Mouse (Mus musculus): ENCODE measurements around the gene Svs6. TPM values are rescaled to one million over a fixed set of nuclear protein-coding genes. Genes with fewer than 3 reads are reported as not detected.

Svs6 gene
- polyA plus RNA-seq, 1 experiment, result not detected

DNA sequence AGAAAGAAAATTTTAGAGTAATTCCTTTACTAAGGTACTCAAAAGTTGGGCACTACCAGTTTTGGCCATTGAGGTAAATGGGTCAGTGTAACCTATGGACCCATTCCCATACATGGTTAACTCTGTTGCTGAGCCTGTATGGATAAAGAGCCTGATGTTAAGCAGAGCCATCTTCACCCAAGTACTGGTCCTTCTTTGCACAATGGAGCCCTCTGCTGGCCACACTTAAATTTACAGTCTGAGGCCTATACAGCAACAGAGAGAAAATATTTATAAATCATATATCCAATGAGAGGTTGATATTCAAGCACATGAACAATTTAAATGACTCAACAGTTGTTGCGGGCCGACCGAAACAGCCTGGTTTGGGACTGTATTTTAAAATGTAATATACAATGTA lies 32.4 kb downstream of the Svs6 start:
- no peaks in the 10 kb centered on the region for H3K79me3 ChIP-seq (ENCODE audit: low read depth)
- no peaks in the 10 kb centered on the region for H3K79me2 ChIP-seq (ENCODE audit: control insufficient read depth, insufficient read depth)
- no peak overlapping the region for H3K4me3 ChIP-seq (ENCODE audit: insufficient read depth, poor library complexity, severe bottlenecking)
- no peaks in the 10 kb centered on the region for H3K36me3 ChIP-seq (ENCODE audit: control insufficient read depth, insufficient read depth)
- no peak overlapping the region for H3ac ChIP-seq (ENCODE audit: control insufficient read depth, insufficient read length, low read depth)
- TF ChIP-seq USF1 (IDR thresholded peaks at IDR 0.05; ENCODE audit: low read depth), result no peak
- TF ChIP-seq MAX (IDR thresholded peaks at IDR 0.05), result no peak
- no peak for TF ChIP-seq CEBPB (IDR thresholded peaks at IDR 0.05; ENCODE audit: low read depth)
- TF ChIP-seq MYOG (IDR thresholded peaks at IDR 0.05; ENCODE audit: control insufficient read depth, extremely low read depth, insufficient read length), result no peak
- TF ChIP-seq FOSL1 (IDR thresholded peaks at IDR 0.05; ENCODE audit: insufficient read depth, low read length, poor library complexity, severe bottlenecking), result no peak
- TF ChIP-seq MYOD1 (IDR thresholded peaks at IDR 0.05; ENCODE audit: control insufficient read depth, insufficient read length, low read depth), result no peak
- no peak for TF ChIP-seq CTCF (IDR thresholded peaks at IDR 0.05; ENCODE audit: control insufficient read depth, insufficient read depth, insufficient read length)
- no peaks in the 10 kb centered on the region for H3K27me3 ChIP-seq (ENCODE audit: control insufficient read depth, insufficient read depth, insufficient read length)

- no peaks in the 10 kb centered on the region for H3K79me2 ChIP-seq (ENCODE audit: control insufficient read depth, insufficient read depth)
- H3ac ChIP-seq (ENCODE audit: control insufficient read depth, insufficient read length, low read depth), result no peak overlapping the region
- no peak for TF ChIP-seq MYOG (IDR thresholded peaks at IDR 0.05; ENCODE audit: control insufficient read depth, extremely low read depth, insufficient read length)
- no peak for TF ChIP-seq FOSL1 (IDR thresholded peaks at IDR 0.05; ENCODE audit: insufficient read depth, low read length, poor library complexity, severe bottlenecking)
- TF ChIP-seq MAX (IDR thresholded peaks at IDR 0.05), result no peak
- no peak for TF ChIP-seq USF1 (IDR thresholded peaks at IDR 0.05; ENCODE audit: low read depth)
- no peak for TF ChIP-seq CEBPB (IDR thresholded peaks at IDR 0.05; ENCODE audit: low read depth)
- TF ChIP-seq MYOD1 (IDR thresholded peaks at IDR 0.05; ENCODE audit: control insufficient read depth, insufficient read length, low read depth), result no peak
- no peak for TF ChIP-seq CTCF (IDR thresholded peaks at IDR 0.05; ENCODE audit: control insufficient read depth, insufficient read depth, insufficient read length)
- H3K27me3 ChIP-seq (ENCODE audit: control insufficient read depth, insufficient read depth, insufficient read length), result no peaks in the 10 kb centered on the region
- no peaks in the 10 kb centered on the region for H3K36me3 ChIP-seq (ENCODE audit: control insufficient read depth, insufficient read depth)
- H3K79me3 ChIP-seq (ENCODE audit: low read depth), result no peaks in the 10 kb centered on the region
- no peak overlapping the region for H3K4me3 ChIP-seq (ENCODE audit: insufficient read depth, poor library complexity, severe bottlenecking)
Measured at GRCm38 (mm10) chr2:164352697-164353096, 36.1 kb downstream of the Svs6 start.

GRCm38 (mm10) chr2:164353356-164353755 lies 36.8 kb downstream of the Svs6 start:
- TF ChIP-seq MAX (IDR thresholded peaks at IDR 0.05) (no peak), USF1 (IDR thresholded peaks at IDR 0.05; ENCODE audit: low read depth) (no peak)
- no peak overlapping the region for H3ac ChIP-seq (ENCODE audit: control insufficient read depth, insufficient read length, low read depth)
- no peak overlapping the region for H3K4me3 ChIP-seq (ENCODE audit: insufficient read depth, poor library complexity, severe bottlenecking)
- H3K79me2 ChIP-seq (ENCODE audit: control insufficient read depth, insufficient read depth), result no peaks in the 10 kb centered on the region
- no peaks in the 10 kb centered on the region for H3K36me3 ChIP-seq (ENCODE audit: control insufficient read depth, insufficient read depth)
- H3K79me3 ChIP-seq (ENCODE audit: low read depth), result no peaks in the 10 kb centered on the region
- H3K27me3 ChIP-seq (ENCODE audit: control insufficient read depth, insufficient read depth, insufficient read length), result no peaks in the 10 kb centered on the region

DNA sequence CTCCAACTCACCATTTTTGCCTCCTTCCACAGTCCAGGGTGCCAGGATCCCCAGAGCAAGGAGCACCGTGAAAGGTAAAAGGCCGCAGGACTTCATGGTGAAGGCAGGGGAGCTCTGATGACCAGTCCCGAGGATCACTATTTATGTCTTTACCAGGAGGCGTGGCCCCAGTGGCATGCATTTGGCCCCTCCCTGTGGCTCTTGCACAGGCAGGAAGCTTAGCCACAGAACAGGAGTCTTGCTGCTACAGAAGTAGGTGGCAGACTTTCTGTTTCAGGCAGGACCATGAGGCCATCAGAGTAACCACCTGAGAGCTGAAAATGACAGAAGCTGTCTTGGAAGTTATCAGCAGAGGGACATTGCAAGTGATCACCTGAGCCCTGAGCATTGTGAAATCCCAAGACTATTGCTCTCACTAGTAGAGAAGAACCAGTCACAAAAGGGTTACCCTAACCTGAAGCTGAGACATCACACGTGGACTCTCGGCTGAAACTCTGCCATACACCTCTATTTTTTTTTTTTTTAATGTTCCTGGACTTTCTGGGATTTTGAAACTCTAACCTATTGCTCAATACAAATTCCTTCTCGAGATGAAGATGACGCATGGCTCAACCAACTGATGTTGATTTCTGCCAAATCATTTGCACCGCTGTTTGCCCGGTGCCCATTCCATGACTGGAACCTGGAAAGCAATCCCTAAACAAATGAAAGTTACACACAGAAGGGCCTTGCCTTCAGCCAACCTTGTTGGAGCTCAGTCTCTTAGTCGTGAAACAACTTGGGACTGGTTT lies 39.8 kb downstream of the Svs6 start:
- no peak for TF ChIP-seq MAX (IDR thresholded peaks at IDR 0.05)
- TF ChIP-seq MYOD1 (IDR thresholded peaks at IDR 0.05; ENCODE audit: control insufficient read depth, insufficient read length, low read depth), result no peak
- TF ChIP-seq CEBPB (IDR thresholded peaks at IDR 0.05; ENCODE audit: low read depth), result peak; percentile 92
- no peak for TF ChIP-seq MYOG (IDR thresholded peaks at IDR 0.05; ENCODE audit: control insufficient read depth, extremely low read depth, insufficient read length)
- no peak for TF ChIP-seq USF1 (IDR thresholded peaks at IDR 0.05; ENCODE audit: low read depth)
- Histone ChIP-seq H3K27me3 (ENCODE audit: control insufficient read depth, insufficient read depth, insufficient read length) (no peaks in the 10 kb centered on the region), H3K79me3 (ENCODE audit: low read depth) (no peaks in the 10 kb centered on the region), H3K36me3 (ENCODE audit: control insufficient read depth, insufficient read depth) (no peaks in the 10 kb centered on the region), H3K79me2 (ENCODE audit: control insufficient read depth, insufficient read depth) (no peaks in the 10 kb centered on the region), H3K4me3 (ENCODE audit: insufficient read depth, poor library complexity, severe bottlenecking) (no peak overlapping the region), H3ac (ENCODE audit: control insufficient read depth, insufficient read length, low read depth) (no peak overlapping the region)

GRCm38 (mm10) chr2:164358373-164358772 lies 41.8 kb downstream of the Svs6 start:
- Histone ChIP-seq H3K79me3 (ENCODE audit: low read depth) (no peaks in the 10 kb centered on the region), H3K36me3 (ENCODE audit: control insufficient read depth, insufficient read depth) (no peaks in the 10 kb centered on the region), H3K79me2 (ENCODE audit: control insufficient read depth, insufficient read depth) (no peaks in the 10 kb centered on the region), H3ac (ENCODE audit: control insufficient read depth, insufficient read length, low read depth) (no peak overlapping the region), H3K27me3 (ENCODE audit: control insufficient read depth, insufficient read depth, insufficient read length) (no peaks in the 10 kb centered on the region), H3K4me3 (ENCODE audit: insufficient read depth, poor library complexity, severe bottlenecking) (no peak overlapping the region)
- TF ChIP-seq USF1 (IDR thresholded peaks at IDR 0.05; ENCODE audit: low read depth) (no peak), MYOG (IDR thresholded peaks at IDR 0.05; ENCODE audit: control insufficient read depth, extremely low read depth, insufficient read length) (no peak), FOSL1 (IDR thresholded peaks at IDR 0.05; ENCODE audit: insufficient read depth, low read length, poor library complexity, severe bottlenecking) (no peak), CEBPB (IDR thresholded peaks at IDR 0.05; ENCODE audit: low read depth) (no peak), MYOD1 (IDR thresholded peaks at IDR 0.05; ENCODE audit: control insufficient read depth, insufficient read length, low read depth) (no peak), MAX (IDR thresholded peaks at IDR 0.05) (no peak), CTCF (IDR thresholded peaks at IDR 0.05; ENCODE audit: control insufficient read depth, insufficient read depth, insufficient read length) (no peak)

DNA sequence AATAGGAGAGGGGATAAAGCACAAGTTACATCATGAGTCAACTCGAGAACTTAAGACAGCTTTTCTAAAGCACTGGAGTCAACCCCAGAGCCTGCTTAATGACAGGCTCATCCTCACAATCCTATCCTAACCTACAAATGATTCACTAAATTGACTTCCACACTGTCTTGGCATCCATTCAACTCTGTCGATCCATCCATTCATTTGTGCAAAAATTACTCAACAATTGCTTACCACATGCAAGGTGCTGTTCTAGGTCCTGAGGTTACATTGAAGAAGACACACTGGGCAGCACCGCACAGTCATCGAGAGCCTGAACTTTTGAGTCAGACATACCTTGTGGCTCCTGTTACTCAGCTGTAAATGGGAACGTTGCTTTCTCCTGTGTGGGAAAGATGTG lies 42.5 kb downstream of the Svs6 start:
- Histone ChIP-seq H3K79me2 (ENCODE audit: control insufficient read depth, insufficient read depth) (no peaks in the 10 kb centered on the region), H3ac (ENCODE audit: control insufficient read depth, insufficient read length, low read depth) (no peak overlapping the region), H3K36me3 (ENCODE audit: control insufficient read depth, insufficient read depth) (no peaks in the 10 kb centered on the region), H3K27me3 (ENCODE audit: control insufficient read depth, insufficient read depth, insufficient read length) (no peaks in the 10 kb centered on the region), H3K4me3 (ENCODE audit: insufficient read depth, poor library complexity, severe bottlenecking) (no peak overlapping the region), H3K79me3 (ENCODE audit: low read depth) (no peaks in the 10 kb centered on the region)
- TF ChIP-seq USF1 (IDR thresholded peaks at IDR 0.05; ENCODE audit: low read depth), result no peak
- no peak for TF ChIP-seq FOSL1 (IDR thresholded peaks at IDR 0.05; ENCODE audit: insufficient read depth, low read length, poor library complexity, severe bottlenecking)

All from C2C12 (cell line).